Mouse (Mus musculus) lung, embryonic 16.5 days (tissue): ENCODE results near the gene Tbx15. TPM values are rescaled to one million over a fixed set of nuclear protein-coding genes. Genes with fewer than 3 reads are reported as not detected.
A peak's percentile ranks its signal among the peaks of the same experiment; 100 is the strongest.

ENCODE experiments used
- ATAC-seq: fragments of 200-750 bp; cut with Nextera tagmentation; 2 replicates; pipeline ENCODE4 v1.8.0; 2017; ENCODE audit warnings: low read depth, mild to moderate bottlenecking, moderate library complexity
- H3K27ac ChIP-seq: fragments of 300-500 bp; sonication (generic); 2 replicates; pipeline ENCODE4 v1.5.1; 2014; ENCODE audit warnings: mild to moderate bottlenecking, control low read depth, low read length
- H3K27me3 ChIP-seq: fragments of 300-500 bp; sonication (generic); 2 replicates; pipeline ENCODE4 v1.6.1; 2014; ENCODE audit warnings: low read depth, low read length, mixed read lengths; ENCODE audit not compliant: control insufficient read depth, insufficient read depth
- H3K36me3 ChIP-seq: fragments of 300-500 bp; sonication (generic); 2 replicates; pipeline ENCODE4 v1.6.1; 2014; ENCODE audit warnings: low read length; ENCODE audit not compliant: control insufficient read depth, insufficient read depth
- H3K4me1 ChIP-seq: fragments of 300-500 bp; sonication (generic); replicated peaks from 2 replicates; pipeline ENCODE4 v1.6.1; 2014; ENCODE audit warnings: low read length, mixed read lengths; ENCODE audit not compliant: control insufficient read depth, insufficient read depth
- H3K4me2 ChIP-seq: fragments of 300-500 bp; sonication (generic); 2 replicates; pipeline ENCODE4 v1.6.1; 2014; ENCODE audit warnings: low read depth, low read length, control low read depth
- H3K4me3 ChIP-seq: fragments of 300-500 bp; sonication (generic); 2 replicates; pipeline ENCODE4 v1.5.1; 2014; ENCODE audit warnings: mild to moderate bottlenecking, low read length, control low read depth
- H3K9ac ChIP-seq: fragments of 300-500 bp; sonication (generic); 2 replicates; pipeline ENCODE4 v1.6.1; 2014; ENCODE audit warnings: low read length, control low read depth
- H3K9me3 ChIP-seq: fragments of 300-500 bp; sonication (generic); 2 replicates; pipeline ENCODE4 v1.6.1; 2016; ENCODE audit warnings: low read length; ENCODE audit not compliant: control insufficient read depth
- WGBS: fragments of 180-500 bp; shearing (Covaris S2); extraction: QIAGEN DNeasy Blood & Tissue Kit; methylation state at CpG from one replicate; pipeline ENCODE4 v1.1.7; 2014; 5-methylcytosine and 5-hydroxymethylcytosine counted together
- polyA plus RNA-seq: library from polyadenylated mRNA; unstranded; fragments of >200 nt; fragmentation: Nextera tagmentation; extraction: Ambion mirVana; gene quantifications from 2 replicates; pipeline ENCODE4 v1.2.1, GENCODE M21; 2015

Tbx15 gene
- polyA plus RNA-seq, 1 experiment from 2014 or later = 0.24 TPM

- peak; percentile 64 for ATAC-seq
- Histone ChIP-seq H3K9me3 (no peaks in the 10 kb centered on the region; the same call in 1 of the 2 replicates), H3K4me1 (peaks cover 7% of the 10 kb centered on the region), H3K4me2 (peak overlapping the region; percentile 73), H3K27ac (no peak overlapping the region), H3K9ac (peak overlapping the region; percentile 8), H3K27me3 (peaks cover 93% of the 10 kb centered on the region), H3K36me3 (no peaks in the 10 kb centered on the region), H3K4me3 (peak overlapping the region; percentile 51)
- WGBS = under 1% methylated on average over 73 of the region's 73 CpGs
These were observed 13.6 kb downstream of the Tbx15 start for GRCm38 (mm10) chr3:99253497-99254451.

- H3K36me3 ChIP-seq = no peaks in the 10 kb centered on the region
- H3K9me3 ChIP-seq = no peaks in the 10 kb centered on the region; the same call in 1 of the 2 replicates
- 3% methylated on average over 15 of the region's 15 CpGs for WGBS
- H3K27ac ChIP-seq = no peak overlapping the region
- H3K4me3 ChIP-seq = no peak overlapping the region
- H3K4me1 ChIP-seq = peaks cover 7% of the 10 kb centered on the region
- H3K9ac ChIP-seq = no peak overlapping the region
- H3K4me2 ChIP-seq = no peak overlapping the region
- ATAC-seq = no peak
- peaks cover 92% of the 10 kb centered on the region for H3K27me3 ChIP-seq
These were observed 14.5 kb downstream of the Tbx15 start for GRCm38 (mm10) chr3:99254559-99255151.

- Histone ChIP-seq H3K4me1 (peaks cover 7% of the 10 kb centered on the region), H3K9me3 (no peaks in the 10 kb centered on the region; the same call in 1 of the 2 replicates), H3K27ac (no peak overlapping the region), H3K4me2 (no peak overlapping the region), H3K4me3 (no peak overlapping the region), H3K36me3 (no peaks in the 10 kb centered on the region), H3K27me3 (peaks cover 89% of the 10 kb centered on the region), H3K9ac (no peak overlapping the region)
- ATAC-seq = no peak
- WGBS = 6% methylated on average over 11 of the region's 11 CpGs
These were observed 15.5 kb downstream of the Tbx15 start for GRCm38 (mm10) chr3:99255411-99256365.

GRCm38 (mm10) chr3:99256366-99256750 is 16.2 kb downstream of the Tbx15 start:
- WGBS = 6% methylated on average over 11 of the region's 11 CpGs
- H3K4me2 ChIP-seq = no peak overlapping the region
- no peak overlapping the region for H3K27ac ChIP-seq
- no peak overlapping the region for H3K9ac ChIP-seq
- ATAC-seq = no peak
- peaks cover 7% of the 10 kb centered on the region for H3K4me1 ChIP-seq
- no peaks in the 10 kb centered on the region for H3K36me3 ChIP-seq
- no peaks in the 10 kb centered on the region for H3K9me3 ChIP-seq
- peaks cover 89% of the 10 kb centered on the region for H3K27me3 ChIP-seq
- H3K4me3 ChIP-seq = no peak overlapping the region

GRCm38 (mm10) chr3:99256766-99257165 is 16.6 kb downstream of the Tbx15 start:
- peaks cover 89% of the 10 kb centered on the region for H3K27me3 ChIP-seq
- ATAC-seq = no peak
- H3K36me3 ChIP-seq = no peaks in the 10 kb centered on the region
- H3K4me3 ChIP-seq = no peak overlapping the region
- peaks cover 7% of the 10 kb centered on the region for H3K4me1 ChIP-seq
- no peak overlapping the region for H3K9ac ChIP-seq
- H3K27ac ChIP-seq = no peak overlapping the region
- WGBS = 3% methylated on average over 20 of the region's 20 CpGs
- H3K9me3 ChIP-seq = no peaks in the 10 kb centered on the region
- H3K4me2 ChIP-seq = no peak overlapping the region

- Histone ChIP-seq H3K27ac (no peak overlapping the region), H3K9ac (no peak overlapping the region), H3K4me3 (no peak overlapping the region), H3K4me1 (peaks cover 7% of the 10 kb centered on the region), H3K36me3 (no peaks in the 10 kb centered on the region), H3K27me3 (peaks cover 91% of the 10 kb centered on the region), H3K9me3 (no peaks in the 10 kb centered on the region), H3K4me2 (no peak overlapping the region)
- WGBS = 4% methylated on average over 29 of the region's 29 CpGs
- ATAC-seq = no peak
These were observed 17.7 kb downstream of the Tbx15 start for GRCm38 (mm10) chr3:99257586-99258577.

- Histone ChIP-seq H3K27ac (no peak overlapping the region), H3K9me3 (no peaks in the 10 kb centered on the region), H3K4me2 (no peak overlapping the region), H3K36me3 (no peaks in the 10 kb centered on the region), H3K4me3 (no peak overlapping the region), H3K4me1 (no peaks in the 10 kb centered on the region), H3K9ac (no peak overlapping the region), H3K27me3 (peaks cover 93% of the 10 kb centered on the region)
- 8% methylated on average over 6 of the region's 6 CpGs for whole genome bisulfite sequencing
- ATAC-seq = no peak
These were observed 19.6 kb downstream of the Tbx15 start for GRCm38 (mm10) chr3:99259741-99260270.

- no peaks in the 10 kb centered on the region for H3K9me3 ChIP-seq
- H3K4me1 ChIP-seq = no peaks in the 10 kb centered on the region
- no peak overlapping the region for H3K9ac ChIP-seq
- no peak overlapping the region for H3K4me2 ChIP-seq
- no peaks in the 10 kb centered on the region for H3K36me3 ChIP-seq
- no peak for ATAC-seq
- no peak overlapping the region for H3K27ac ChIP-seq
- no peak overlapping the region for H3K4me3 ChIP-seq
- H3K27me3 ChIP-seq = peaks cover 93% of the 10 kb centered on the region
- WGBS = 29% methylated on average over 2 of the region's 2 CpGs
These were observed 20.2 kb downstream of the Tbx15 start for GRCm38 (mm10) chr3:99260395-99260794.
